Mouse (Mus musculus) CH12.LX (cell line): Measurements from ENCODE around the gene Casr. TPM values are rescaled to one million over a fixed set of nuclear protein-coding genes. Genes with fewer than 3 reads are reported as not detected.
A peak's percentile ranks its signal among the peaks of the same experiment; 100 is the strongest.

Experiments
- DNase-seq: peaks from one replicate; pipeline ENCODE4 v3.0.0-alpha.2; 2013; ENCODE audit errors: extremely low read depth
- H3K27ac ChIP-seq: 2 replicates; pipeline ENCODE4 v1.5.1; 2012; ENCODE audit warnings: low read depth, mild to moderate bottlenecking, control low read depth, moderate library complexity; ENCODE audit not compliant: insufficient read depth
- H3K27me3 ChIP-seq: replicated peaks from 2 replicates; pipeline ENCODE3; 2012; ENCODE audit warnings: inconsistent platforms
- H3K36me3 ChIP-seq, 2 experiments: replicated peaks in 1 of 2; 2 replicates each; pipeline versions ENCODE3 to v1.6.1; 2012; ENCODE audit warnings: inconsistent platforms in 1 of 2, low read length in 1 of 2, mild to moderate bottlenecking in 1 of 2, mixed read lengths in 1 of 2, moderate library complexity in 1 of 2; ENCODE audit not compliant: control insufficient read depth in 1 of 2, insufficient read depth in 1 of 2
- H3K4me1 ChIP-seq, 2 experiments: 2 replicates each; pipeline ENCODE4 v1.6.1; 2012; ENCODE audit warnings: inconsistent platforms in 1 of 2, moderate library complexity in 1 of 2; ENCODE audit not compliant: insufficient read depth in 2 of 2, control insufficient read depth in 1 of 2
- H3K4me2 ChIP-seq: 2 replicates; pipeline ENCODE4 v1.6.1; 2012; ENCODE audit warnings: low read depth, mild to moderate bottlenecking, control low read depth; ENCODE audit not compliant: poor library complexity, insufficient read depth, severe bottlenecking
- H3K4me3 ChIP-seq, 3 experiments: fragments of 150-350 bp in 1 of 3; sonication (generic) in 1 of 3; replicated peaks in 1 of 3; 2 replicates each; pipeline versions ENCODE3 to v1.5.1; 2011 to 2012; ENCODE audit warnings: low read depth in 2 of 3, low read length in 2 of 3, mild to moderate bottlenecking in 2 of 3, moderate library complexity in 2 of 3, control low read depth in 1 of 3, improper control_type of control experiment in 1 of 3, inconsistent platforms in 1 of 3, mixed read lengths in 1 of 3; ENCODE audit not compliant: poor library complexity in 1 of 3
- H3K79me2 ChIP-seq: replicated peaks from 2 replicates; pipeline ENCODE4 v1.6.1; 2012; ENCODE audit warnings: mild to moderate bottlenecking, moderate library complexity; ENCODE audit not compliant: control insufficient read depth, poor library complexity, insufficient read depth, severe bottlenecking; ENCODE audit errors: extremely low read depth
- H3K9ac ChIP-seq: 2 replicates; pipeline ENCODE4 v1.6.1; 2012; ENCODE audit warnings: low read depth, mild to moderate bottlenecking, control low read depth, moderate library complexity; ENCODE audit not compliant: insufficient read depth
- H3K9me3 ChIP-seq: replicated peaks from 2 replicates; pipeline ENCODE3; 2012; ENCODE audit warnings: low read length, inconsistent platforms, mixed read lengths
- BHLHE40 ChIP-seq: IDR thresholded peaks from 2 replicates; pipeline ENCODE4 v1.6.1; 2011; ENCODE audit warnings: mild to moderate bottlenecking, low read depth, low read length, improper control_type of control experiment
- CHD2 ChIP-seq: IDR thresholded peaks from 2 replicates; pipeline ENCODE4 v1.6.1; 2011; ENCODE audit warnings: low read length, improper control_type of control experiment
- ELF1 ChIP-seq: IDR thresholded peaks from 2 replicates; pipeline ENCODE4 v1.6.1; 2014; ENCODE audit warnings: low read depth, mild to moderate bottlenecking, inconsistent platforms, low read length, improper control_type of control experiment
- EP300 ChIP-seq: IDR thresholded peaks from 2 replicates; pipeline ENCODE4 v1.6.1; 2011; ENCODE audit warnings: low read length, improper control_type of control experiment
- ETS1 ChIP-seq: conservative IDR thresholded peaks from 2 replicates; pipeline ENCODE4 v1.6.1; 2012; ENCODE audit warnings: low read depth, mild to moderate bottlenecking, inconsistent platforms, low read length, improper control_type of control experiment, moderate library complexity
- GABPA ChIP-seq: IDR thresholded peaks from 2 replicates; pipeline ENCODE4 v1.6.1; 2012; ENCODE audit warnings: low read depth, low read length, improper control_type of control experiment, inconsistent platforms; ENCODE audit not compliant: insufficient replicate concordance
- HCFC1 ChIP-seq: IDR thresholded peaks from 2 replicates; pipeline ENCODE4 v1.6.1; 2012; ENCODE audit warnings: low read depth, mild to moderate bottlenecking, inconsistent platforms, low read length, improper control_type of control experiment
- JUN ChIP-seq: IDR thresholded peaks from 2 replicates; pipeline ENCODE4 v1.6.1; 2011; ENCODE audit warnings: low read depth, mild to moderate bottlenecking, low read length, improper control_type of control experiment, moderate library complexity; ENCODE audit not compliant: insufficient read depth
- JUND ChIP-seq: conservative IDR thresholded peaks from 2 replicates; pipeline ENCODE4 v1.6.1; 2011; ENCODE audit warnings: low read depth, low read length, improper control_type of control experiment
- KAT2A ChIP-seq: IDR thresholded peaks from 2 replicates; pipeline ENCODE4 v1.6.1; 2012; ENCODE audit warnings: low read length, improper control_type of control experiment, inconsistent platforms; ENCODE audit not compliant: insufficient replicate concordance
- MAX ChIP-seq: IDR thresholded peaks from 2 replicates; pipeline ENCODE4 v1.6.1; 2011; ENCODE audit warnings: low read length, improper control_type of control experiment
- MAZ ChIP-seq: IDR thresholded peaks from 2 replicates; pipeline ENCODE4 v1.6.1; 2012; ENCODE audit warnings: low read depth, mild to moderate bottlenecking, inconsistent platforms, low read length, improper control_type of control experiment, moderate library complexity
- MEF2A ChIP-seq: IDR thresholded peaks from 2 replicates; pipeline ENCODE4 v1.6.1; 2014; ENCODE audit warnings: low read depth, mild to moderate bottlenecking, inconsistent platforms, low read length, improper control_type of control experiment, borderline replicate concordance
- MXI1 ChIP-seq: IDR thresholded peaks from 2 replicates; pipeline ENCODE4 v1.6.1; 2011; ENCODE audit warnings: mild to moderate bottlenecking, low read depth, low read length, improper control_type of control experiment
- MYC ChIP-seq: IDR thresholded peaks from 2 replicates; pipeline ENCODE4 v1.6.1; 2011; ENCODE audit warnings: low read depth, mild to moderate bottlenecking, improper control_type of control experiment, low read length
- NELFE ChIP-seq: IDR thresholded peaks from 2 replicates; pipeline ENCODE4 v1.6.1; 2011; ENCODE audit warnings: low read depth, low read length, improper control_type of control experiment
- NRF1 ChIP-seq: IDR thresholded peaks from 2 replicates; pipeline ENCODE4 v1.6.1; 2014; ENCODE audit warnings: low read depth, mild to moderate bottlenecking, inconsistent platforms, low read length, improper control_type of control experiment, moderate library complexity
- PAX5 ChIP-seq: IDR thresholded peaks from 2 replicates; pipeline ENCODE4 v1.6.1; 2012; ENCODE audit warnings: low read length, inconsistent platforms, mixed read lengths
- POLR2A ChIP-seq: IDR thresholded peaks from 2 replicates; pipeline ENCODE4 v1.6.1; 2011; ENCODE audit warnings: low read depth, mild to moderate bottlenecking, improper control_type of control experiment, low read length
- POLR2AphosphoS2 ChIP-seq: IDR thresholded peaks from 2 replicates; pipeline ENCODE4 v1.6.1; 2011; ENCODE audit warnings: low read depth, low read length, improper control_type of control experiment
- RAD21 ChIP-seq: IDR thresholded peaks from 2 replicates; pipeline ENCODE4 v1.6.1; 2011; ENCODE audit warnings: low read depth, mild to moderate bottlenecking, low read length, improper control_type of control experiment, moderate library complexity
- RCOR1 ChIP-seq: conservative IDR thresholded peaks from 2 replicates; pipeline ENCODE4 v1.6.1; 2012; ENCODE audit warnings: low read depth, mild to moderate bottlenecking, inconsistent platforms, low read length, improper control_type of control experiment
- SMC3 ChIP-seq: IDR thresholded peaks from 2 replicates; pipeline ENCODE4 v1.6.1; 2011; ENCODE audit warnings: low read depth, low read length, improper control_type of control experiment
- TBP ChIP-seq: conservative IDR thresholded peaks from 2 replicates; pipeline ENCODE4 v1.6.1; 2011; ENCODE audit warnings: low read depth, low read length, improper control_type of control experiment
- UBTF ChIP-seq: IDR thresholded peaks from 2 replicates; pipeline ENCODE4 v1.6.1; 2012; ENCODE audit warnings: low read depth, mild to moderate bottlenecking, inconsistent platforms, low read length, improper control_type of control experiment, moderate library complexity
- USF1 ChIP-seq: IDR thresholded peaks from 2 replicates; pipeline ENCODE4 v1.6.1; 2014; ENCODE audit warnings: low read depth, mild to moderate bottlenecking, inconsistent platforms, low read length, improper control_type of control experiment
- USF2 ChIP-seq: conservative IDR thresholded peaks from 2 replicates; pipeline ENCODE4 v1.6.1; 2011; ENCODE audit warnings: low read depth, low read length, improper control_type of control experiment
- ZC3H11A ChIP-seq: IDR thresholded peaks from 2 replicates; pipeline ENCODE4 v1.6.1; 2012; ENCODE audit warnings: low read depth, mild to moderate bottlenecking, inconsistent platforms, low read length, improper control_type of control experiment
- ZKSCAN1 ChIP-seq: IDR thresholded peaks from 2 replicates; pipeline ENCODE4 v1.6.1; 2012; ENCODE audit warnings: low read depth, inconsistent platforms, low read length, improper control_type of control experiment, borderline replicate concordance
- ZMIZ1 ChIP-seq: IDR thresholded peaks from 2 replicates; pipeline ENCODE4 v1.6.1; 2012; ENCODE audit warnings: low read depth, mild to moderate bottlenecking, inconsistent platforms, low read length, improper control_type of control experiment
- dilution Hi-C: fragments of 300-500 bp; cut with MboI; formaldehyde crosslinking; loops from 2 replicates; pipeline ENCODE4 v1.14.3; 2020; ENCODE audit warnings: low sequenced_read_pairs; ENCODE audit not compliant: extremely low pct_unique_long_range_greater_than_20kb, extremely low pct_ligation_motif_present
- in situ Hi-C: fragments of 300-500 bp; cut with MboI; formaldehyde crosslinking; loops from 3 replicates; pipeline ENCODE4 v1.14.3; 2019; ENCODE audit warnings: low sequenced_read_pairs, low pct_ligation_motif_present, low pct_unique_long_range_greater_than_20kb, mixed read lengths
- polyA plus RNA-seq: library from polyadenylated mRNA; unstranded; fragments of >175 nt; gene quantifications from 2 replicates; pipeline ENCODE4 v1.2.1, GENCODE M21; 2012; ENCODE audit warnings: low read depth; ENCODE audit not compliant: insufficient read length
- total RNA-seq, 2 experiments: library from RNA; depleted of rRNA; stranded (reverse); fragments of 300-350 nt in 1 of 2; fragments of >200 nt in 1 of 2; gene quantifications; 2 replicates each; pipeline ENCODE4 v1.2.3; 2012 to 2014

Gene Casr
- total and polyA plus RNA-seq, 3 experiments = 0.35 to 0.63 (median 0.59) TPM

GRCm38 (mm10) chr16:36474849-36475248 is 87.1 kb downstream of the Casr start:
- Histone ChIP-seq H3K27ac (no peak overlapping the region), H3K4me1 (peaks cover 0 to 5% of the 10 kb centered on the region in 2 experiments; a peak in 2 of 4 replicates), H3K27me3 (no peaks in the 10 kb centered on the region), H3K4me3 (no peak overlapping the region), H3K4me2 (no peak overlapping the region), H3K9ac (no peak overlapping the region), H3K9me3 (peaks cover 6% of the 10 kb centered on the region), H3K79me2 (no peaks in the 10 kb centered on the region), H3K36me3 (no peaks in the 10 kb centered on the region)
- DNase-seq = no peak
- no peak for TF ChIP-seq ELF1
- peak; percentile 50 for TF ChIP-seq JUN
- TF ChIP-seq JUND = 0 out of 2 replicates have a peak, but pooled peaks have one; percentile 26
- in situ Hi-C loops (loop anchor here (5.0 kb wide), 1 partner anchor 242 kb away; no protein-coding TSS in a partner anchor), dilution Hi-C loops (no loop called here)

GRCm38 (mm10) chr16:36473217-36474216 is 88.4 kb downstream of the Casr start:
- Histone ChIP-seq H3K4me1 (peaks cover 0 to 5% of the 10 kb centered on the region in 2 experiments; a peak in 2 of 4 replicates), H3K27ac (no peak overlapping the region), H3K36me3 (no peaks in the 10 kb centered on the region), H3K9ac (no peak overlapping the region), H3K79me2 (no peaks in the 10 kb centered on the region), H3K27me3 (no peaks in the 10 kb centered on the region), H3K4me3 (no peak overlapping the region), H3K4me2 (no peak overlapping the region), H3K9me3 (peaks cover 4% of the 10 kb centered on the region)
- in situ Hi-C loops (no loop called here), dilution Hi-C loops (no loop called here)
- DNase-seq = peak; percentile 35
- TF ChIP-seq KAT2A = no peak
- no peak for TF ChIP-seq POLR2AphosphoS2
- TF ChIP-seq JUND = no peak; the same call in 1 of the 2 replicates
- no peak for TF ChIP-seq RCOR1
- TF ChIP-seq SMC3 = peak; percentile 99
- no peak for TF ChIP-seq ZKSCAN1
- no peak for TF ChIP-seq USF1
- TF ChIP-seq RAD21 = no peak; the same call in none of the 2 replicates
- TF ChIP-seq MAZ = no peak
- no peak for TF ChIP-seq NELFE
- no peak for TF ChIP-seq USF2
- TF ChIP-seq GABPA = no peak
- 0 out of 2 replicates have a peak, but pooled peaks have one; percentile 21 for TF ChIP-seq BHLHE40
- TF ChIP-seq MXI1 = no peak
- no peak for TF ChIP-seq ELF1
- peak; percentile 48; the same call in 1 of the 2 replicates for TF ChIP-seq MYC
- TF ChIP-seq CHD2 = no peak
- no peak for TF ChIP-seq JUN
- no peak for TF ChIP-seq ETS1
- TF ChIP-seq POLR2A = no peak
- no peak for TF ChIP-seq ZMIZ1
- TF ChIP-seq EP300 = 0 out of 2 replicates have a peak, but pooled peaks have one; percentile 4
- no peak for TF ChIP-seq MAX
- peak; percentile 5; the same call in 1 of the 2 replicates for TF ChIP-seq MEF2A
- TF ChIP-seq UBTF = no peak
- TF ChIP-seq HCFC1 = no peak; the same call in 1 of the 2 replicates
- no peak for TF ChIP-seq TBP
- no peak for TF ChIP-seq NRF1
- TF ChIP-seq ZC3H11A = peak; percentile 98
- TF ChIP-seq PAX5 = no peak
